Mouse (Mus musculus) liver, postnatal 0 days (tissue): ENCODE results near the gene Dlg4.

Source experiments
- CTCF ChIP-seq: sonication (generic); IDR thresholded peaks from 2 replicates; pipeline ENCODE4 v1.5.1; 2016; ENCODE audit warnings: antibody characterized with exemption, low read depth
- EP300 ChIP-seq: IDR thresholded peaks from 2 replicates; pipeline ENCODE4 v1.6.1; 2016; ENCODE audit warnings: antibody characterized with exemption, low read depth, mild to moderate bottlenecking

DNA sequence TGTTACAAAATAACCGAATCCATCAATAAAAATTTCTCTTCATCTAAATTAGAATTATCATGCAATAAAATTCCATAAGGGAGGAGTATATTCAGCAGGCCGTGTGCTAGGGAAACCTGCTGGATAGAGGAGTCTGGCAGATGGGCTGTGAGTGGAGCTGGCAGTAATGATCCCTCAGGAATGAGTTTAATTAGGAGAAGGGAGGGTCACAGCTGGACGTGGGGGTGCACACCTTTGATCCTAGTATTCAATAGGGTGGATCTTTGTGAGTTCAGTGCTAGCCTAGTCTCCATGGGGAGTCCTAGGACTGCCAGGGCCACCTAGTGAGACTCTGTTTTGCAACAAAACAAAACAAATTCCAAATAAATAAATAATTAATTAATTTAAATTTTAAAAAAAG lies 51.5 kb downstream of the Dlg4 start:
- no peak for TF ChIP-seq CTCF
- no peak for TF ChIP-seq EP300
